Mouse (Mus musculus): ENCODE results near the gene Rftn2. TPM values are rescaled to one million over a fixed set of nuclear protein-coding genes. Genes with fewer than 3 reads are reported as not detected.

Rftn2 gene
- polyA plus RNA-seq, 1 experiment from 2014 or later, result 2.8 TPM

DNA sequence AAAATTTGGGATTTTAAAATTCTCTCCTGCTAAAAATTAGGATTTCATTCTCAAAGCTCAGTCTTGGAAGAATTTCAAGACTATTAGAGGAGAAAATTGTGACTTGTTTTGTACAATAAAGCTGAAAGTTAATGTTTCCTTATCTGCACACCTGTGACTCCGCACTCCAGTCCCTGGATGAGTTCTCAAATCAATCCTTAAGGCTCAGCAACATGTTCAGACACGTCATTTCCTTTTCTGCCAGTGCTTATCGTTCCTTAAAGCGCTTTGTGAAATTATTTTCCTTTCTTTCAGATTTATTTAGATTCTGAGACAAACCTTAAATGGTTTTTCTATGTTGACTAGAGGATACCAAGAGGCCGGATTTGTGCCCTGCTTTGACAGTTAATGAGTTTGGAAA is 9.9 kb upstream of the Rftn2 start:
- Histone ChIP-seq H3K4me2 (peak overlapping the region; percentile 98), H3K27me3 (replicated peaks; ENCODE audit: control insufficient read depth, insufficient read depth, low read length) (no peaks in the 10 kb centered on the region), H3K27ac (ENCODE audit: low read depth, low read length) (peak overlapping the region; percentile 21; the same call in 1 of the 2 replicates), H3K36me3 (ENCODE audit: control insufficient read depth, insufficient read depth, low read length) (no peaks in the 10 kb centered on the region; the same call in 1 of the 2 replicates), H3K4me3 (ENCODE audit: low read depth, low read length) (peak overlapping the region; percentile 93), H3K9ac (ENCODE audit: low read depth, low read length) (peak overlapping the region; percentile 84), H3K4me1 (replicated peaks; ENCODE audit: control insufficient read depth, insufficient read depth, low read length) (peaks cover 8% of the 10 kb centered on the region), H3K9me3 (ENCODE audit: control insufficient read depth, low read length) (no peaks in the 10 kb centered on the region)
- 31% methylated on average over 5 of the region's 5 CpGs for WGBS
- DNase-seq (ENCODE audit: low spot score) (no peak), ATAC-seq (replicated peaks; ENCODE audit: low FRiP score) (no peak)

DNA sequence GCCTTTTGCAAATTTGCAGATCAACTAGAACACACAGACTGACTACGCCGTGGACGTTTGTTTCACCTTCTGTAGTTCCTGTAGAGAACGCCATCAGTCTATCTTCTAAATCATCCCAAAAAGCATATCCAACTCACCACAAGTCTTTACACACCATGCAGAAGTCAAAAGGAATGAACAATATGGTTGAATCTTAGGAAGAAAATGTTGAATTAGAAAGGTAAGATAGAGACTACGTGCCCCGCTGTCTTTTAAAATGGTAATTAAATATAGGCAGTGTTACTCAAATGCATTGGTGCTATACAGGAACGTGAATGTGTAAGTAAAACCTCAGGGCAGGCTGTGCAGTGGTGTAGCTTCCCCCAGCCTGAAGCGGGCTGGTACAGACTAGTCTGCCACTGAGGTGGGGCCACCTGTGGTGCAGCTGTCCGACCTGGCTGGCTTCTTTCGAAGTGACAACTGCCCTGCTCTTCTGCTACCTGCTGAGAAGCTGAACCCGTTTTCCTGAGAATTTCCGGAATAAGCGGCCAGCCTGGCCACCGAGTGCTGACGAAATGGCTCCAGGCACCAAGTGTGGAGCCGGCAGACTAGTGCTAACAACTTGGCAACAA is 8.4 kb upstream of the Rftn2 start:
- Histone ChIP-seq H3K27ac (ENCODE audit: low read depth, low read length) (no peak overlapping the region), H3K9ac (ENCODE audit: low read depth, low read length) (no peak overlapping the region), H3K36me3 (ENCODE audit: control insufficient read depth, insufficient read depth, low read length) (no peaks in the 10 kb centered on the region), H3K9me3 (ENCODE audit: control insufficient read depth, low read length) (no peaks in the 10 kb centered on the region), H3K4me3 (ENCODE audit: low read depth, low read length) (no peak overlapping the region), H3K4me2 (no peak overlapping the region), H3K27me3 (replicated peaks; ENCODE audit: control insufficient read depth, insufficient read depth, low read length) (no peaks in the 10 kb centered on the region), H3K4me1 (replicated peaks; ENCODE audit: control insufficient read depth, insufficient read depth, low read length) (peaks cover 5% of the 10 kb centered on the region)
- no peak for ATAC-seq (replicated peaks; ENCODE audit: low FRiP score)
- DNase-seq (ENCODE audit: low spot score), result no peak
- WGBS, result 58% methylated on average over 16 of the region's 16 CpGs

DNA sequence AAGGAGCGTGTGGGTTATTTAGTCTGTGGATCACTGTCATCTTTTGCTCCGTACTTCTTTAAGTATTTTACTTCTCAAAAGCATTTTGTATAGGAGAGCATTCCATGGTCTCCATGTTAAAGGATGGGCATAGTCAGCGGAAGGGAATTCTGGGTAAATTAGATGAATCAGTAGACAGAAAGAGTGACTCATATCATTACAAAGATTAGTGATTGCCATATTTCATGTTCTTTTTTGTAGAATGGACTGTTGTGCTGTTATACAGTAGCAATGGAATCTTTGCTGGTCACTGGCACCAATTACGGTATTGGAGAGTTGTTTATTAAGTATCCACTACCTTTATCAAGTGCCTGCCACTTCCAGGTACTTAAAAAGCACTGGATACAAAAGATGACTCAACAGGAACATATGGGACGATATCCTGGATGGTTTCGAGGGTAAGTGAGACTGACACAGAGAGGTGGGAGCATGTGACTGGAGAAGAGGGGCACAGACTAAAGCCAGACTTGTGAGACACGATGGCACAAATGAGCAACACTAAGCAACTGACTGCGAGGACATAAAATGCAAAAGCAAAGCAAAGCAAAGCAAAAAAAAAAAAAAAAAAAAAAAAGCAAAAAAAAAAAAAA is 1.8 kb upstream of the Rftn2 start:
- WGBS, result 78% methylated on average over 8 of the region's 8 CpGs
- Histone ChIP-seq H3K27me3 (replicated peaks; ENCODE audit: control insufficient read depth, insufficient read depth, low read length) (peaks cover 12% of the 10 kb centered on the region), H3K9me3 (ENCODE audit: control insufficient read depth, low read length) (no peaks in the 10 kb centered on the region), H3K4me2 (no peak overlapping the region), H3K27ac (ENCODE audit: low read depth, low read length) (no peak overlapping the region), H3K36me3 (ENCODE audit: control insufficient read depth, insufficient read depth, low read length) (no peaks in the 10 kb centered on the region), H3K4me3 (ENCODE audit: low read depth, low read length) (no peak overlapping the region), H3K9ac (ENCODE audit: low read depth, low read length) (no peak overlapping the region), H3K4me1 (replicated peaks; ENCODE audit: control insufficient read depth, insufficient read depth, low read length) (no peaks in the 10 kb centered on the region)
- ATAC-seq (replicated peaks; ENCODE audit: low FRiP score) (no peak), DNase-seq (ENCODE audit: low spot score) (no peak)

DNA sequence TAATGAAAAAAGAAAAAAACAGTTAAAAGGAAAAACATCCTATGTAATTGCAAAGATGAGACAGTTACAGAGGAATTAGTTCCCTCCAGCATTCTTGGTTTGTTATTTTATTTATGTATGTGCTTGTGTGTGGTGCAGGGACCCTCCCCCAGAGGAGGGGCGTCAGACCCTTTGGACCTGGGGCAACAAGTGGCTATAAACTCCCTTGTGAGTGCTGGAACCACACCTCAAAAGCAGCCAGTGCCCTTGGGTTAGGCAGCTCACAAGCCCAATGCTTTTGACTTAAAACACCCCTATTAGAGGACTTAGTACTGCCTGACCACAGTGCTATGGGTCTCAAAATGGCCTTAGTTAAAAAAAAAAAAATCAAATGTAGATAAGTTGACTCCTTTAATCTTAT is 794 bp upstream of the Rftn2 start:
- no peaks in the 10 kb centered on the region for H3K36me3 ChIP-seq (ENCODE audit: control insufficient read depth, insufficient read depth, low read length)
- H3K4me2 ChIP-seq, result no peak overlapping the region
- no peak overlapping the region for H3K27ac ChIP-seq (ENCODE audit: low read depth, low read length)
- no peak overlapping the region for H3K4me3 ChIP-seq (ENCODE audit: low read depth, low read length)
- no peak for DNase-seq (ENCODE audit: low spot score)
- H3K9me3 ChIP-seq (ENCODE audit: control insufficient read depth, low read length), result no peaks in the 10 kb centered on the region
- H3K9ac ChIP-seq (ENCODE audit: low read depth, low read length), result no peak overlapping the region
- ATAC-seq (replicated peaks; ENCODE audit: low FRiP score), result no peak
- 42% methylated on average over 1 of the region's 1 CpGs for WGBS
- H3K4me1 ChIP-seq (replicated peaks; ENCODE audit: control insufficient read depth, insufficient read depth, low read length), result no peaks in the 10 kb centered on the region
- peaks cover 12% of the 10 kb centered on the region for H3K27me3 ChIP-seq (replicated peaks; ENCODE audit: control insufficient read depth, insufficient read depth, low read length)

DNA sequence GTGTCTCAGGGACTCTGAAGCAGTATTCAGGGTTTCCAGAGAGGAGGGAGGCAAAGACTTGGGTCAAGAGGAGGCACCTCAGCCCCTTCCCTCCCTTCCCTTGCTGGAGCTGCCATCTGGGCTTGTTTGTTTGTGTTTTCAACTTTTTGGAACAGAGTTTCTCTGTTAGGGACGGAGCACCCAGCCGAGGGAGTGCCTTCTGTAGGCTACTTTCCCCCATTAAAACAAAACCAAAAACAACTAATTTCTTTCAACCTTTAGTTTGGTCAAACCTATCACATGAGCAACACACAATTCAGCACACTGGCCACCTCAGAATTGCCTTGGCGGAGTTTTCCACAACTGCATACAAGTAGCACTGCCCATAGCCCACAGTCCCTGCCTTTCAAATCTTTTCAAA is 1.2 kb downstream of the Rftn2 start:
- Histone ChIP-seq H3K4me1 (replicated peaks; ENCODE audit: control insufficient read depth, insufficient read depth, low read length) (no peaks in the 10 kb centered on the region), H3K36me3 (ENCODE audit: control insufficient read depth, insufficient read depth, low read length) (no peaks in the 10 kb centered on the region), H3K4me2 (peak overlapping the region; percentile 45), H3K27ac (ENCODE audit: low read depth, low read length) (no peak overlapping the region), H3K27me3 (replicated peaks; ENCODE audit: control insufficient read depth, insufficient read depth, low read length) (peaks cover 12% of the 10 kb centered on the region), H3K4me3 (ENCODE audit: low read depth, low read length) (no peak overlapping the region), H3K9ac (ENCODE audit: low read depth, low read length) (no peak overlapping the region), H3K9me3 (ENCODE audit: control insufficient read depth, low read length) (no peaks in the 10 kb centered on the region)
- no peak for DNase-seq (ENCODE audit: low spot score)
- 75% methylated on average over 3 of the region's 3 CpGs for WGBS
- ATAC-seq (replicated peaks; ENCODE audit: low FRiP score), result no peak

DNA sequence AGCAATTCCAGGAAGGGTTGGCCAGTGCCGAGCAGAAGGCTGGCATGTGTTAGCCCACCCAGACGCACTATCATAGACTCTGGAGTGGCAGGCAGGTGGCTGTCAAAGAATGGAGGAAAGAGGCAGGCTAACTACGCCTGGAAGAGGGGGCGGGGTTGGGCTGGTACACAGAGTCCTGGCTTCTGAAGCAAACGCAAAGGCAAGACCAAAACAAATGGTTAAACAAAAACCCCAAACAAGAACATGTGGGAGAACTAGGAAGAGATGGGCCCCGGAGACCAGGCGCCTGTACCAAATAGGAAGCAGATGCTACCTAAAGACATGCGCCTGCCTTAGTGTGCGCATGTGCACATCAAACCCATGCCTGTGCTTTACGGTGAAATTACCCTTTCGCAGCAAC is 2.5 kb downstream of the Rftn2 start:
- Histone ChIP-seq H3K4me2 (no peak overlapping the region), H3K4me3 (ENCODE audit: low read depth, low read length) (no peak overlapping the region), H3K4me1 (replicated peaks; ENCODE audit: control insufficient read depth, insufficient read depth, low read length) (no peaks in the 10 kb centered on the region), H3K36me3 (ENCODE audit: control insufficient read depth, insufficient read depth, low read length) (no peaks in the 10 kb centered on the region), H3K27me3 (replicated peaks; ENCODE audit: control insufficient read depth, insufficient read depth, low read length) (peaks cover 12% of the 10 kb centered on the region), H3K9me3 (ENCODE audit: control insufficient read depth, low read length) (no peaks in the 10 kb centered on the region), H3K9ac (ENCODE audit: low read depth, low read length) (no peak overlapping the region), H3K27ac (ENCODE audit: low read depth, low read length) (no peak overlapping the region)
- DNase-seq (ENCODE audit: low spot score), result peak; percentile 25
- no peak for ATAC-seq (replicated peaks; ENCODE audit: low FRiP score)
- 77% methylated on average over 11 of the region's 11 CpGs for WGBS

DNA sequence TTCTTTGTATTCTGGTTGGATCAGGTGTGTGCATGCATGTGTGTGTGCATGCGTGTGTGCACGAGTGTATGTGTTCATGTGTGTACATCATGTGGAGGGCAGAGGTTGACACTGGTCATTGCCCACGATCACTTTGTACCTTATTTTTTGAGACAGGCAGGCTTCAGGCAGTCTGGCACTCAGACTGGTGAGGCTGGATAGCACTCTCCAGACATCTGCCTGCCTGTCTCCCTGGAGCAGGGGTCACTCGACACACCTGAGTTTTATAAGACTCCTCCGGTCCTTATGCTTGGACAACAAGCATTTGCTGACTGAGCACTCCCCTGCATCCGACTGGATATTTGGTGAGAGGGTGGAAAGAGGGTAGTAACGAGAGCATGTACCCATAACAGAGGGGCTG is 3.6 kb downstream of the Rftn2 start:
- Histone ChIP-seq H3K36me3 (ENCODE audit: control insufficient read depth, insufficient read depth, low read length) (no peaks in the 10 kb centered on the region), H3K4me2 (no peak overlapping the region), H3K9ac (ENCODE audit: low read depth, low read length) (no peak overlapping the region), H3K27ac (ENCODE audit: low read depth, low read length) (no peak overlapping the region), H3K27me3 (replicated peaks; ENCODE audit: control insufficient read depth, insufficient read depth, low read length) (peaks cover 12% of the 10 kb centered on the region), H3K9me3 (ENCODE audit: control insufficient read depth, low read length) (no peaks in the 10 kb centered on the region), H3K4me3 (ENCODE audit: low read depth, low read length) (no peak overlapping the region), H3K4me1 (replicated peaks; ENCODE audit: control insufficient read depth, insufficient read depth, low read length) (no peaks in the 10 kb centered on the region)
- 82% methylated on average over 7 of the region's 7 CpGs for WGBS
- DNase-seq (ENCODE audit: low spot score) (peak; percentile 19), ATAC-seq (replicated peaks; ENCODE audit: low FRiP score) (no peak)

DNA sequence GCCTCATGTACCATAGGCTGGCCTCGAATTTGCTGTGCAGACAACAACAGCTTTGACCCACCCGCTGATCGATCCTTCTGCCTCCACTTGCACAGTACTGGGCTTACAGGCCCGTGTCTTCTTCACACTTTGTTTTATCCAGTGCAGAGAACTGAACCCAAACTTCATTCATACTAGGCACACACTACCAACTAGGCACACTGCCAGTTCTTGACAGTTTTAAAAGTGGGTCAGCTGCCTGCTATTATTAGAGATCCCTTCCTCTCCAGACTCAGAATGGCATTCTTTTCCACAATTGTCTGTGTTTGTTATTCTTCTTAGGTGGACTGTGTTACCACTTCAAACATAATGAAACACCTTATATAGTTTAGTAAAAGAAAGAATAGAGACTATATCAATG is 5.2 kb downstream of the Rftn2 start:
- peaks cover 10% of the 10 kb centered on the region for H3K27me3 ChIP-seq (replicated peaks; ENCODE audit: control insufficient read depth, insufficient read depth, low read length)
- H3K4me2 ChIP-seq, result no peak overlapping the region
- H3K9me3 ChIP-seq (ENCODE audit: control insufficient read depth, low read length), result no peaks in the 10 kb centered on the region
- no peaks in the 10 kb centered on the region for H3K36me3 ChIP-seq (ENCODE audit: control insufficient read depth, insufficient read depth, low read length)
- no peak overlapping the region for H3K9ac ChIP-seq (ENCODE audit: low read depth, low read length)
- no peak overlapping the region for H3K4me3 ChIP-seq (ENCODE audit: low read depth, low read length)
- WGBS, result 69% methylated on average over 4 of the region's 4 CpGs
- H3K27ac ChIP-seq (ENCODE audit: low read depth, low read length), result no peak overlapping the region
- DNase-seq (ENCODE audit: low spot score) (no peak), ATAC-seq (replicated peaks; ENCODE audit: low FRiP score) (no peak)
- no peaks in the 10 kb centered on the region for H3K4me1 ChIP-seq (replicated peaks; ENCODE audit: control insufficient read depth, insufficient read depth, low read length)

DNA sequence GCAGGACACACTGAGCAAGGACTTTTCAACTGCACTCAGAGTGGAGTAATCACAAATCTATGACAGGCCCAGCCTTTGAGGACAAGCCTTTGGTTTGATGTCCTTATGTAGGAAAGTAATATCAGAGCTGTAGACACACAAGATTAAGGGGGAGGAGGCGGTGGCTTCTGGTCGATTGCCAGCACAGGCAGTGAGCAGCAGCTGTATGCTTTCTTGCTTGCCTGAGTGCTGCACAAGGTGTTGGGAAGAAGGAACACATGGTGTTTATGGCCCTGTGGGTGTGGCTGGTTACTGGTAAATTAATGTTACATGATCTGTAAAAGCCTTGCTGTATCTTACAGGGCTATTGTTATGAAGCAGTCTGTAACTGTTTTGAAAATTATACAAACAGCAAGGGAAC is 9.4 kb downstream of the Rftn2 start:
- Histone ChIP-seq H3K9ac (ENCODE audit: low read depth, low read length) (no peak overlapping the region), H3K4me2 (no peak overlapping the region), H3K4me3 (ENCODE audit: low read depth, low read length) (no peak overlapping the region), H3K4me1 (replicated peaks; ENCODE audit: control insufficient read depth, insufficient read depth, low read length) (no peaks in the 10 kb centered on the region), H3K27me3 (replicated peaks; ENCODE audit: control insufficient read depth, insufficient read depth, low read length) (no peaks in the 10 kb centered on the region), H3K9me3 (ENCODE audit: control insufficient read depth, low read length) (no peaks in the 10 kb centered on the region), H3K36me3 (ENCODE audit: control insufficient read depth, insufficient read depth, low read length) (no peaks in the 10 kb centered on the region), H3K27ac (ENCODE audit: low read depth, low read length) (no peak overlapping the region)
- WGBS, result 74% methylated on average over 2 of the region's 2 CpGs
- DNase-seq (ENCODE audit: low spot score), result no peak
- no peak for ATAC-seq (replicated peaks; ENCODE audit: low FRiP score)

All from liver, embryonic 11.5 days (tissue).